Comparison of ENCODE assay signal across 8 mouse cellular contexts in genomic region chr5:122850319-122851002, GRCm38 (mm10). TPM values are rescaled to one million over a fixed set of nuclear protein-coding genes. Genes with fewer than 3 reads are reported as not detected.
DNase-seq lines count a peak whose midpoint lies in the region; ATAC-seq and TF ChIP-seq lines count a peak whose summit lies in the region.

No protein-coding gene starts in this region.

- H3K4me1 ChIP-seq in hindbrain, embryonic 15.5 days (replicated peaks), result peaks cover 24% of the 10 kb centered on the region
- H3K4me1 ChIP-seq in limb, embryonic 13.5 days, result peaks cover 18% of the 10 kb centered on the region
- peaks cover 21% of the 10 kb centered on the region for H3K4me1 ChIP-seq in midbrain, embryonic 14.5 days (ENCODE audit: control insufficient read depth, insufficient read depth, low read length)

- peak; percentile 96 for TF ChIP-seq CTCF in Patski (IDR thresholded peaks at IDR 0.05)

- peak; percentile 29 for DNase-seq in kidney, adult 11 months
- no peak for DNase-seq in kidney, postnatal 14 days
- peak; percentile 9 for DNase-seq in Patski (ENCODE audit: low read depth, low spot score)
- DNase-seq in midbrain, embryonic 14.5 days, result no peak
- DNase-seq in natural killer cell, adult 2 months (ENCODE audit: low spot score in 2 of 2), result no peak

- H3K27ac ChIP-seq in hindbrain, embryonic 15.5 days (replicated peaks), result peak overlapping the region; percentile 88
- H3K27ac ChIP-seq in limb, embryonic 13.5 days, result peak overlapping the region; percentile 89
- peak overlapping the region; percentile 92 for H3K27ac ChIP-seq in midbrain, embryonic 14.5 days (replicated peaks; ENCODE audit: low read depth, low read length)

- POLR2A ChIA-PET in Patski (lab: Charles Lee), result interaction anchor here (0.8 to 1.4 kb wide), 4 partner anchors 11 to 359 kb away, joined by 3 to 4 read pairs (median 3); no protein-coding TSS in a partner anchor

- peak; percentile 59 for ATAC-seq in Patski
- peak; percentile 74 for ATAC-seq in erythroblast, adult 5-6 weeks (replicated peaks; ENCODE audit: low FRiP score, poor library complexity, severe bottlenecking)
- ATAC-seq in hindbrain, embryonic 15.5 days (ENCODE audit: low FRiP score, low read depth), result peak; percentile 89
- ATAC-seq in limb, embryonic 13.5 days (ENCODE audit: low FRiP score, low read depth), result peak; percentile 83
- ATAC-seq in midbrain, embryonic 14.5 days (ENCODE audit: low FRiP score, low TSS enrichment), result peak; percentile 84

- under 1% methylated on average over 37 of the region's 38 CpGs for WGBS in hindbrain, embryonic 15.5 days
- under 1% methylated on average over 38 of the region's 38 CpGs for WGBS in limb, embryonic 13.5 days
- WGBS in midbrain, embryonic 14.5 days, result 1% methylated on average over 38 of the region's 38 CpGs

- CTCF ChIA-PET in Patski (lab: Charles Lee), result interaction anchor here (1.1 kb wide), 1 partner anchor 19 kb away, joined by 5 read pairs; no protein-coding TSS in a partner anchor

- no peaks in the 10 kb centered on the region for H3K27me3 ChIP-seq in Patski
- no peaks in the 10 kb centered on the region for H3K27me3 ChIP-seq in hindbrain, embryonic 15.5 days
- H3K27me3 ChIP-seq in limb, embryonic 13.5 days, result no peaks in the 10 kb centered on the region
- no peaks in the 10 kb centered on the region for H3K27me3 ChIP-seq in midbrain, embryonic 14.5 days (ENCODE audit: control insufficient read depth, insufficient read depth, low read length)

- H3K4me2 ChIP-seq in hindbrain, embryonic 15.5 days, result peak overlapping the region; percentile 83
- H3K4me2 ChIP-seq in limb, embryonic 13.5 days (replicated peaks), result peak overlapping the region; percentile 97
- peak overlapping the region; percentile 97 for H3K4me2 ChIP-seq in midbrain, embryonic 14.5 days (ENCODE audit: low read length)

- no peaks in the 10 kb centered on the region for H3K9me3 ChIP-seq in hindbrain, embryonic 15.5 days
- no peaks in the 10 kb centered on the region for H3K9me3 ChIP-seq in limb, embryonic 13.5 days
- no peaks in the 10 kb centered on the region for H3K9me3 ChIP-seq in midbrain, embryonic 14.5 days (ENCODE audit: control insufficient read depth, low read length)

- no peaks in the 10 kb centered on the region for H3K36me3 ChIP-seq in hindbrain, embryonic 15.5 days
- no peaks in the 10 kb centered on the region for H3K36me3 ChIP-seq in limb, embryonic 13.5 days
- H3K36me3 ChIP-seq in midbrain, embryonic 14.5 days (ENCODE audit: control insufficient read depth, insufficient read depth, low read length), result no peaks in the 10 kb centered on the region

- in situ Hi-C loops in Patski (cut with MboI; ENCODE audit: low pct_unique_long_range_greater_than_20kb), result no loop called here

- H3K9ac ChIP-seq in hindbrain, embryonic 15.5 days, result peak overlapping the region; percentile 80
- peak overlapping the region; percentile 98 for H3K9ac ChIP-seq in limb, embryonic 13.5 days
- H3K9ac ChIP-seq in midbrain, embryonic 14.5 days (replicated peaks; ENCODE audit: low read length), result peak overlapping the region; percentile 92

- peak overlapping the region; percentile 59 for H3K4me3 ChIP-seq in hindbrain, embryonic 15.5 days
- H3K4me3 ChIP-seq in limb, embryonic 13.5 days, result peak overlapping the region; percentile 95
- peak overlapping the region; percentile 76 for H3K4me3 ChIP-seq in midbrain, embryonic 14.5 days (replicated peaks; ENCODE audit: low read depth, low read length)

RNA-seq across cellular contexts. Expression of gene Rnf34, which starts 0.6 kb away (rescaled TPM):
- 38.1 TPM for polyA plus RNA-seq in Patski (2021)
- 5.9 and 8.5 TPM in 2 replicates for total RNA-seq in erythroblast, adult 5-6 weeks (2015; ENCODE audit: low replicate concordance)
- 4.8 and 6.3 TPM in 2 replicates for total RNA-seq in erythroblast, adult 5-6 weeks (2017; ENCODE audit: low replicate concordance)
- 45.0 and 47.5 TPM in 2 replicates for polyA plus RNA-seq in hindbrain, embryonic 15.5 days (2015; fragmentation: Nextera tagmentation; extraction: Ambion mirVana)
- 41.8 and 42.4 TPM in 2 replicates for polyA plus RNA-seq in limb, embryonic 13.5 days (2015; fragmentation: Nextera tagmentation; extraction: Ambion mirVana)
- 41.2 and 62.7 TPM in 2 replicates for polyA plus RNA-seq in midbrain, embryonic 14.5 days (2014; fragmentation: Nextera tagmentation; extraction: Ambion mirVana)

RNA-seq across cellular contexts. Expression of gene Anapc5, which starts 29.3 kb away (rescaled TPM):
- polyA plus RNA-seq in Patski (2021), result 305 TPM
- total RNA-seq in erythroblast, adult 5-6 weeks (2015; ENCODE audit: low replicate concordance), result 76.7 and 89.7 TPM in 2 replicates
- 116 and 153 TPM in 2 replicates for total RNA-seq in erythroblast, adult 5-6 weeks (2017; ENCODE audit: low replicate concordance)
- polyA plus RNA-seq in hindbrain, embryonic 15.5 days (2015; fragmentation: Nextera tagmentation; extraction: Ambion mirVana), result 481 and 508 TPM in 2 replicates
- polyA plus RNA-seq in limb, embryonic 13.5 days (2015; fragmentation: Nextera tagmentation; extraction: Ambion mirVana), result 463 and 482 TPM in 2 replicates
- 445 and 535 TPM in 2 replicates for polyA plus RNA-seq in midbrain, embryonic 14.5 days (2014; fragmentation: Nextera tagmentation; extraction: Ambion mirVana)

Comparison
In these comparisons a context has a peak if more than half of its experiments do, and no peak if none do; other contexts are left out.
1. DNase-seq: peak in kidney, adult 11 months (single experiment) and Patski (single experiment); none in kidney, postnatal 14 days (single experiment), midbrain, embryonic 14.5 days (single experiment) and natural killer cell, adult 2 months (0 of 2).
2. Peak in every context shown above with its lines, with median percentiles within 50 percentile points of each other: ATAC-seq, H3K27ac ChIP-seq, H3K4me2 ChIP-seq, H3K4me3 ChIP-seq and H3K9ac ChIP-seq.